Mouse (Mus musculus): ENCODE measurements around the gene Ddx54. TPM values are rescaled to one million over a fixed set of nuclear protein-coding genes. Genes with fewer than 3 reads are reported as not detected.

Gene Ddx54
- total and polyA plus RNA-seq, 3 experiments, result 63.7 to 91.8 (median 83.6) TPM

- no peak overlapping the region for H3K4me2 ChIP-seq (ENCODE audit: insufficient read depth, low read depth, poor library complexity, severe bottlenecking)
- dilution Hi-C loops (cut with MboI; ENCODE audit: extremely low pct_ligation_motif_present, extremely low pct_unique_long_range_greater_than_20kb, low sequenced_read_pairs), result no loop called here
Measured at GRCm38 (mm10) chr5:120567761-120568211, 44.8 kb upstream of the Ddx54 start.

GRCm38 (mm10) chr5:120568336-120568768, 44.2 kb upstream of the Ddx54 start:
- no peaks in the 10 kb centered on the region for H3K27me3 ChIP-seq (replicated peaks)
- H3K4me3 ChIP-seq (replicated peaks in 1 of 3; ENCODE audit: low read depth in 2 of 3, low read length in 2 of 3, poor library complexity in 1 of 3), result no peak overlapping the region
- H3K79me2 ChIP-seq (replicated peaks; ENCODE audit: control insufficient read depth, extremely low read depth, insufficient read depth, poor library complexity, severe bottlenecking), result no peaks in the 10 kb centered on the region
- no peaks in the 10 kb centered on the region for H3K36me3 ChIP-seq (replicated peaks in 1 of 2; ENCODE audit: control insufficient read depth in 1 of 2, insufficient read depth in 1 of 2, low read length in 1 of 2)
- no peak overlapping the region for H3K27ac ChIP-seq (ENCODE audit: insufficient read depth, low read depth)
- TF ChIP-seq USF1 (IDR thresholded peaks at IDR 0.05; ENCODE audit: low read depth, low read length) (no peak), GABPA (IDR thresholded peaks at IDR 0.05; ENCODE audit: insufficient replicate concordance, low read depth, low read length) (no peak), CTCF (conservative IDR thresholded peaks at IDR 0.05 in 1 of 2, IDR thresholded peaks at IDR 0.05 in 1 of 2; ENCODE audit: low read depth in 2 of 2, low read length in 2 of 2) (no peak), SIN3A (IDR thresholded peaks at IDR 0.05; ENCODE audit: low read length) (no peak), HCFC1 (IDR thresholded peaks at IDR 0.05; ENCODE audit: low read depth, low read length) (no peak), TBP (conservative IDR thresholded peaks at IDR 0.05; ENCODE audit: low read depth, low read length) (no peak), MAFK (IDR thresholded peaks at IDR 0.05; ENCODE audit: insufficient replicate concordance, low read length) (no peak)
- no peak overlapping the region for H3K4me2 ChIP-seq (ENCODE audit: insufficient read depth, low read depth, poor library complexity, severe bottlenecking)
- DNase-seq (ENCODE audit: extremely low read depth), result no peak
- dilution Hi-C loops (cut with MboI; ENCODE audit: extremely low pct_ligation_motif_present, extremely low pct_unique_long_range_greater_than_20kb, low sequenced_read_pairs) (no loop called here), in situ Hi-C loops (cut with MboI; ENCODE audit: low pct_ligation_motif_present, low pct_unique_long_range_greater_than_20kb, low sequenced_read_pairs) (no loop called here)
- no peaks in the 10 kb centered on the region for H3K9me3 ChIP-seq (replicated peaks; ENCODE audit: low read length)
- peaks cover 4 to 30% of the 10 kb centered on the region in 2 experiments; a peak in 3 of 4 replicates for H3K4me1 ChIP-seq (ENCODE audit: control insufficient read depth in 1 of 2, insufficient read depth in 2 of 2)
- no peak overlapping the region for H3K9ac ChIP-seq (ENCODE audit: insufficient read depth, low read depth)

More at GRCm38 (mm10) chr5:120567761-120568211, 44.8 kb upstream of the Ddx54 start:
- Histone ChIP-seq H3K27me3 (replicated peaks) (no peaks in the 10 kb centered on the region), H3K9me3 (replicated peaks; ENCODE audit: low read length) (no peaks in the 10 kb centered on the region), H3K9ac (ENCODE audit: insufficient read depth, low read depth) (no peak overlapping the region), H3K36me3 (replicated peaks in 1 of 2; ENCODE audit: control insufficient read depth in 1 of 2, insufficient read depth in 1 of 2, low read length in 1 of 2) (no peaks in the 10 kb centered on the region), H3K79me2 (replicated peaks; ENCODE audit: control insufficient read depth, extremely low read depth, insufficient read depth, poor library complexity, severe bottlenecking) (no peaks in the 10 kb centered on the region), H3K27ac (ENCODE audit: insufficient read depth, low read depth) (no peak overlapping the region), H3K4me3 (replicated peaks in 1 of 3; ENCODE audit: low read depth in 2 of 3, low read length in 2 of 3, poor library complexity in 1 of 3) (no peak overlapping the region), H3K4me1 (ENCODE audit: control insufficient read depth in 1 of 2, insufficient read depth in 2 of 2) (peaks cover 4 to 33% of the 10 kb centered on the region in 2 experiments; a peak in 3 of 4 replicates)
- no peak for TF ChIP-seq MAX (IDR thresholded peaks at IDR 0.05; ENCODE audit: low read length)
- no peak for TF ChIP-seq MXI1 (IDR thresholded peaks at IDR 0.05; ENCODE audit: low read depth, low read length)
- no peak for TF ChIP-seq ZNF384 (IDR thresholded peaks at IDR 0.05; ENCODE audit: low read depth, low read length)
- no peak for TF ChIP-seq NRF1 (IDR thresholded peaks at IDR 0.05; ENCODE audit: low read depth, low read length)
- no peak for TF ChIP-seq ZMIZ1 (IDR thresholded peaks at IDR 0.05; ENCODE audit: low read depth, low read length)
- no peak for TF ChIP-seq JUND (conservative IDR thresholded peaks at IDR 0.05; ENCODE audit: low read depth, low read length)
- TF ChIP-seq ETS1 (conservative IDR thresholded peaks at IDR 0.05; ENCODE audit: low read depth, low read length), result no peak
- no peak for TF ChIP-seq PAX5 (IDR thresholded peaks at IDR 0.05; ENCODE audit: low read length)
- no peak for TF ChIP-seq CTCF (conservative IDR thresholded peaks at IDR 0.05 in 1 of 2, IDR thresholded peaks at IDR 0.05 in 1 of 2; ENCODE audit: low read depth in 2 of 2, low read length in 2 of 2)
- no peak for TF ChIP-seq ZKSCAN1 (IDR thresholded peaks at IDR 0.05; ENCODE audit: borderline replicate concordance, low read depth, low read length)
- no peak for TF ChIP-seq ZC3H11A (IDR thresholded peaks at IDR 0.05; ENCODE audit: low read depth, low read length)
- in situ Hi-C loops (cut with MboI; ENCODE audit: low pct_ligation_motif_present, low pct_unique_long_range_greater_than_20kb, low sequenced_read_pairs), result no loop called here
- DNase-seq (ENCODE audit: extremely low read depth), result no peak

Measured in CH12.LX (cell line).